Mouse (Mus musculus): ENCODE measurements around the gene Amz1.

- TF ChIP-seq CTCF (IDR thresholded peaks at IDR 0.05; ENCODE audit: low read depth): no peak
- no peak for TF ChIP-seq EP300 (optimal IDR thresholded peaks at IDR 0.05)
Measured at GRCm38 (mm10) chr5:140726062-140726839, 2.3 kb downstream of the Amz1 start.
